Mouse (Mus musculus) hindbrain, postnatal 0 days (tissue): ENCODE measurements around the gene Gm5426. TPM values are rescaled to one million over a fixed set of nuclear protein-coding genes. Genes with fewer than 3 reads are reported as not detected.
"Not testable (repeated sequence)": the region's sequence is repeated elsewhere in the genome, so short reads cannot be mapped to it uniquely, and the experiment has no call there.

Experiments
- ATAC-seq: fragments of 200-750 bp; cut with Nextera tagmentation; 2 replicates; pipeline ENCODE4 v1.8.0; 2017; ENCODE audit warnings: mild to moderate bottlenecking, moderate TSS enrichment, moderate library complexity
- DNase-seq: peaks from one replicate; pipeline ENCODE4 v3.0.0-alpha.2; 2015; ENCODE audit warnings: low spot score
- H3K27ac ChIP-seq: fragments of 300-500 bp; sonication (generic); 2 replicates; pipeline ENCODE4 v1.5.1; 2014; ENCODE audit warnings: mild to moderate bottlenecking
- H3K27me3 ChIP-seq: fragments of 300-500 bp; sonication (generic); 2 replicates; pipeline ENCODE4 v1.6.1; 2014; ENCODE audit warnings: low read length, mixed read lengths; ENCODE audit not compliant: insufficient read depth
- H3K36me3 ChIP-seq: fragments of 300-500 bp; sonication (generic); 2 replicates; pipeline ENCODE4 v1.6.1; 2014; ENCODE audit warnings: low read length, mixed read lengths; ENCODE audit not compliant: insufficient read depth
- H3K4me1 ChIP-seq: fragments of 300-500 bp; sonication (generic); 2 replicates; pipeline ENCODE4 v1.6.1; 2014; ENCODE audit warnings: antibody characterized with exemption, low read length, mixed read lengths; ENCODE audit not compliant: insufficient read depth
- H3K4me2 ChIP-seq: fragments of 300-500 bp; sonication (generic); 2 replicates; pipeline ENCODE4 v1.6.1; 2014; ENCODE audit warnings: low read depth, mild to moderate bottlenecking, low read length, moderate library complexity, mixed read lengths
- H3K4me3 ChIP-seq: fragments of 300-500 bp; sonication (generic); 2 replicates; pipeline ENCODE4 v1.5.1; 2014; ENCODE audit warnings: low read length
- H3K9ac ChIP-seq: fragments of 300-500 bp; sonication (generic); replicated peaks from 2 replicates; pipeline ENCODE4 v1.6.1; 2014; ENCODE audit warnings: mild to moderate bottlenecking, low read length, moderate library complexity, mixed read lengths
- H3K9me3 ChIP-seq: fragments of 300-500 bp; sonication (generic); 2 replicates; pipeline ENCODE4 v1.6.1; 2016; ENCODE audit warnings: low read length, mixed read lengths
- CTCF ChIP-seq: IDR thresholded peaks from 2 replicates; pipeline ENCODE4 v1.5.1; 2016; ENCODE audit warnings: antibody characterized with exemption, control low read depth, low read depth
- WGBS: fragments of 180-500 bp; shearing (Covaris S2); extraction: QIAGEN DNeasy Blood & Tissue Kit; methylation state at CpG from one replicate; pipeline ENCODE4 v1.1.7; 2014; 5-methylcytosine and 5-hydroxymethylcytosine counted together
- polyA plus RNA-seq: library from polyadenylated mRNA; unstranded; fragments of >200 nt; fragmentation: Nextera tagmentation; extraction: Ambion mirVana; gene quantifications from 2 replicates; pipeline ENCODE4 v1.2.1, GENCODE M21; 2015
- total RNA-seq: library from RNA; depleted of rRNA; stranded (reverse); fragments of >200 nt; gene quantifications from 2 replicates; pipeline ENCODE4 v1.2.3, GENCODE M21; 2014

Gm5426 gene
- total and polyA plus RNA-seq, 2 experiments from 2014 or later, result not detected

- TF ChIP-seq CTCF, result peak; percentile 83
- ATAC-seq, result peak; percentile 81
- no peaks in the 10 kb centered on the region for H3K36me3 ChIP-seq
- peak; percentile 89 for DNase-seq
- no peak overlapping the region for H3K27ac ChIP-seq
- 33% methylated on average over 6 of the region's 6 CpGs for WGBS
- no peaks in the 10 kb centered on the region for H3K27me3 ChIP-seq
- no peak overlapping the region for H3K4me3 ChIP-seq
- no peaks in the 10 kb centered on the region for H3K9me3 ChIP-seq
- no peak overlapping the region for H3K4me2 ChIP-seq
- no peak overlapping the region for H3K9ac ChIP-seq
- H3K4me1 ChIP-seq, result no peaks in the 10 kb centered on the region
Observed at GRCm38 (mm10) chr10:96132161-96132560, 4.2 kb upstream of the Gm5426 start.

DNA sequence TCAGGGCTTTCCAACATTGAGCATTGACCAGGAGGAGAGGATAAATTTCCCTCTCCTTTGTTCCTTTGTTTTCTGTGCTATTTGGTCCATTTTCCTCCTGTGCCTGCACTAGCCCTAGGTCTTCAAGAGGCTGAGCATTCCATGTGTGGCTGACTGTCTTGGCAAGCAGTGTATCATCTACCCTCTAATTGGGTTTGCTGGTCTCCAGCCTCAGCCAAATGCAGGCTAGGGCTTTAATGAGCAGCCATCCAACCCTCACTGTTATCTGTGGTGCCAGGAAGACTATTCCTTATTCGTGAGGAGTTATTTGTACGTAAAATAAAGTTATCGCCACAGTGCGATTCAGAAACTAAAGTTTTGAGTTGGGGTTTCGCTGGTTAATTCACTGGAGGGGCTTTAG is 2.2 kb downstream of the Gm5426 start:
- Histone ChIP-seq H3K9me3 (no peaks in the 10 kb centered on the region), H3K4me2 (no peak overlapping the region), H3K4me1 (no peaks in the 10 kb centered on the region), H3K27me3 (no peaks in the 10 kb centered on the region), H3K4me3 (no peak overlapping the region), H3K27ac (no peak overlapping the region), H3K36me3 (no peaks in the 10 kb centered on the region), H3K9ac (no peak overlapping the region)
- ATAC-seq, result no peak
- 86% methylated on average over 5 of the region's 5 CpGs for WGBS
- no peak for TF ChIP-seq CTCF
- peak; percentile 3 for DNase-seq

GRCm38 (mm10) chr10:96139274-96139673 is 2.9 kb downstream of the Gm5426 start:
- H3K4me2 ChIP-seq, H3K36me3 ChIP-seq, H3K9me3 ChIP-seq, H3K27me3 ChIP-seq, H3K27ac ChIP-seq, DNase-seq, H3K4me3 ChIP-seq, ATAC-seq, H3K4me1 ChIP-seq, H3K9ac ChIP-seq: not testable (repeated sequence)
- WGBS, result 89% methylated on average over 4 of the region's 4 CpGs

GRCm38 (mm10) chr10:96146578-96146977 is 10.2 kb downstream of the Gm5426 start:
- H3K4me3 ChIP-seq, result no peak overlapping the region
- TF ChIP-seq CTCF, result no peak
- no peak overlapping the region for H3K4me2 ChIP-seq
- 0 out of 2 replicates have a peak, but pooled peaks cover 7% of the 10 kb centered on the region for H3K4me1 ChIP-seq
- no peaks in the 10 kb centered on the region for H3K27me3 ChIP-seq
- ATAC-seq, result no peak
- no peak overlapping the region for H3K9ac ChIP-seq
- H3K27ac ChIP-seq, result no peak overlapping the region
- no peak for DNase-seq
- WGBS, result 88% methylated on average over 5 of the region's 5 CpGs
- H3K9me3 ChIP-seq, result no peaks in the 10 kb centered on the region
- no peaks in the 10 kb centered on the region for H3K36me3 ChIP-seq

DNA sequence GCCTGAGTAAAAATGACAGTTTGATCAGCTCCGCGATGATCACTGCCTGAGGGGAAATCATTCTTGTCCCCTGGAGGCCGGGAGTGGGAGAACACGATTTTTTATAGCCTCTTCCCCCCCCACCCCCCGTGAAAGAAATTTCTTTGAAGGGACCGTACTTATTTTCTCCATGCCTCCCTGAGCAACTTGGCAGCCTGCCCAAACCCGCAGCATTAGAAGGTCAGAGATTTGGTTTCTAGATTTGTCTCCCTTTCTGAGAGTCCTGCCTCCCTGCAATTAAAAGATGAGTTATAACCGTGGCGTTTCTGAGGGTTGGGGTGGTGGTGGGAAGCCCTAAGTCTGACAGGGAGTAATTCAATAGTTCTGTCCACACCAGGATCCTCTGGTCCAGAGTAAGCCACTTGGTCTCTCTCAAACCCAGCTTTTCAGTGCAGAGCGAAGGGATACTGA is 11.9 kb downstream of the Gm5426 start:
- Histone ChIP-seq H3K9ac (no peak overlapping the region), H3K27ac (no peak overlapping the region), H3K4me3 (no peak overlapping the region), H3K4me2 (peak overlapping the region; percentile 44), H3K4me1 (0 out of 2 replicates have a peak, but pooled peaks cover 7% of the 10 kb centered on the region), H3K9me3 (no peaks in the 10 kb centered on the region), H3K27me3 (no peaks in the 10 kb centered on the region), H3K36me3 (no peaks in the 10 kb centered on the region)
- WGBS, result 15% methylated on average over 10 of the region's 10 CpGs
- ATAC-seq, result 0 out of 2 replicates have a peak, but pooled peaks have one; percentile 38
- peak; percentile 68 for DNase-seq
- 0 out of 2 replicates have a peak, but pooled peaks have one; percentile 11 for TF ChIP-seq CTCF

DNA sequence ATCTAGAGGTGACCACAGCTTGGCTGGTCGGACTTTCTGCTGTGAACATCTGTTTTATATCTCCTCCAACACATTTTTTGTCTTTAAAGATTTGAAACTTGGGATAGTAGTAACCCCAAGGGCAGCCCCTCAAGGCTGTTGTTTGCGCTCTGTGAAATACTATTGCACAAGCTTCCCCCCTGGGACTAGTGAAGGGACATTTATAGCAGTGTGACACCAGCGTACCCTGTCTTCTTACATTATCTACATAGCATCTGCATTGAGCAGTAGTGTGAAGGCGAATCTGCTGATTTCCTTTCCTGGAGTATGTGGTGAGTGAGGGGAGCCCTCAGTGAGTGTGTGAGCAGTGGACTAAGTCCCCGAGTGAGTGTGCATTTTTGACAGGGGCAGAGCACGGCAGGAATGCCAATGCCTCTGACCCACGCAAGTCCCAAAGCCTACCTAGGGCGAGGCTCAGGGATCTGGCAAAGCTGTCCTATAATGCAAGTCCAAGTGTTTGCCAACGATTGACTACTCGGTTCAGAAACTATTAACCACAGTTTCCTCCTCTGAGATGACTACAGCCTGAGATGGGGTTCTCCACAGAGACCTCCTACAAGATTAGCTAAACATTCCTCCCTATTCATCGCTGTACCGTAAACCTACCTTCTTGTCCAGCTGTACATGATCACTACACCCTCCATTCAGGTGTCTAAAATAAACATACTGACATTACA is 14.2 kb downstream of the Gm5426 start:
- Histone ChIP-seq H3K27me3 (no peaks in the 10 kb centered on the region), H3K4me1 (0 out of 2 replicates have a peak, but pooled peaks cover 7% of the 10 kb centered on the region), H3K4me2 (no peak overlapping the region), H3K9ac (no peak overlapping the region), H3K27ac (no peak overlapping the region), H3K9me3 (no peaks in the 10 kb centered on the region), H3K4me3 (no peak overlapping the region), H3K36me3 (no peaks in the 10 kb centered on the region)
- 90% methylated on average over 12 of the region's 12 CpGs for WGBS
- ATAC-seq (no peak), DNase-seq (no peak)
- no peak for TF ChIP-seq CTCF

- WGBS, result 52% methylated on average over 5 of the region's 5 CpGs
- no peak overlapping the region for H3K4me3 ChIP-seq
- H3K9me3 ChIP-seq, result no peaks in the 10 kb centered on the region
- H3K4me2 ChIP-seq, result no peak overlapping the region
- no peak overlapping the region for H3K27ac ChIP-seq
- no peak for TF ChIP-seq CTCF
- no peaks in the 10 kb centered on the region for H3K36me3 ChIP-seq
- H3K27me3 ChIP-seq, result no peaks in the 10 kb centered on the region
- H3K9ac ChIP-seq, result no peak overlapping the region
- 0 out of 2 replicates have a peak, but pooled peaks cover 3% of the 10 kb centered on the region for H3K4me1 ChIP-seq
- no peak for DNase-seq
- no peak for ATAC-seq
Observed at GRCm38 (mm10) chr10:96153315-96153714, 16.9 kb downstream of the Gm5426 start.
